Mouse (Mus musculus) ovary, adult 18-20 months (tissue): ENCODE measurements around the gene Topaz1.
"Not testable (repeated sequence)": the region's sequence is repeated elsewhere in the genome, so short reads cannot be mapped to it uniquely, and the experiment has no call there.

Experiments
- DNase-seq: peaks from one replicate; pipeline ENCODE4 v3.0.0; 2022; ENCODE audit warnings: low spot score, mixed read lengths

Gene Topaz1

DNA sequence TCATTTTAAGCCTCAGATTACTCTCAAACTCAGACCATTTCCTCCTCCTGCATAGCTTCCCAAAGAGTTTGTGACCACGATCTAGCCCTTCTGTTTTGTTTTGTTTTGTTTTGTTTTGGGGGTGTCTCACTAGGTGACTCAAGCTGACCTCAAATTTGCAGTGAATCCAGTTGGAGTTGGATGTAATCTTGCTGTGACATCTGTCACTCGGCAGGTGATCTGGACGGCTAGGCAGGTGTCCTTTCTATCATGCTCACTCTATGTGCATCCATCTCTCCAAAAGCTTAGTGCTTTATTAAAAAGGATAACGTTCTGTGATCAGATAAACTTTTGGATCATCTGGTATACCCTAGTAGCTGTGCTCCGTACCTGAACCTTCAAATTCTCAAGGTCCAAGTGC is 65.2 kb downstream of the Topaz1 start:
- no peak for DNase-seq

DNA sequence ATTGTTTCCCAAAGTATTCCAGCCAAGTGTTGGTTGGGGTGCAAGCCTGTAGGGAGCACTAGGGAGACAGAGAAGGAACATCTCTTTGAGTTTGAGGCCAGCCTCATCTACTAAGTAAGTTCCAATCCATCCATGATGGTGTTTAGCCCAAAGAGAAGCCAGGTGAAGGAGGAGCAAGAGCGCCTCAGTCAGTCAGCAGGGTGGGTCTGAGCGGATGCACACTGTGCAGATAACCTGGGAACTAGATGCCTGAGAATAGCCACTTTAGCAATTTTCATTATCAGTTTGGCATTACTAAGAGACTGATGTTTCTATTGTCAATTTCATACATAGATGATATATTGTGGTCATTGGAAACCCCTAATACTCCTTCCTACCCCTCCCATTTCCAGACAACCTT is 67.6 kb downstream of the Topaz1 start:
- no peak for DNase-seq

DNA sequence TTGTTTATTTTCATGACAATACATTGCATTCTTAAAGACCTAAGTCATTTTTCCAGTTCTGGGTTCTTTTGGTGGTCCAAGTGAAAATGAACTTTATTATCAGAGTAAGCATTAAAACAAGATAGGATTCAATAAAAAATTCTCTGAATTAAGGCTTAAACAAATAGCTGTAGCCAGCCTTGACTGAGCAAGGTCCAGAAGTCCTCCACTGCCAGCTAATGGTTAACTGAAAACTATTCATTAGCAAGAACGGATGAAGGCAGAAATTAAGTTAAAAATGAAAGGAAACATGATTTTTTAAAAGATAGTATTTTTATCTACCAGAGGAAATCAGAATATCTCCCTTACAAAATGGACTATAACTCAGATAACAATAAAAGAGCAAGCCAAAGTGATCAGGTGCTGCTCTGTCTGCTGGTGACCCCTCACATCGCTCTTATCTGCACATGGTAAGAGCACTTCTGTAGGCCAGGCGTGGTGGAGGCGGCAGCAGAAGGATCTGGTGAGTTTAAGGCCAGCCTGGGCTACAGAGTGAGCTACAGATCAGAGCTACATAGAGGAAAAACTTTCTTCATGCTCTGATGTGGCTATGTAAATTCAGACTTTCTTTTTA is 68.2 kb downstream of the Topaz1 start:
- DNase-seq, result no peak

DNA sequence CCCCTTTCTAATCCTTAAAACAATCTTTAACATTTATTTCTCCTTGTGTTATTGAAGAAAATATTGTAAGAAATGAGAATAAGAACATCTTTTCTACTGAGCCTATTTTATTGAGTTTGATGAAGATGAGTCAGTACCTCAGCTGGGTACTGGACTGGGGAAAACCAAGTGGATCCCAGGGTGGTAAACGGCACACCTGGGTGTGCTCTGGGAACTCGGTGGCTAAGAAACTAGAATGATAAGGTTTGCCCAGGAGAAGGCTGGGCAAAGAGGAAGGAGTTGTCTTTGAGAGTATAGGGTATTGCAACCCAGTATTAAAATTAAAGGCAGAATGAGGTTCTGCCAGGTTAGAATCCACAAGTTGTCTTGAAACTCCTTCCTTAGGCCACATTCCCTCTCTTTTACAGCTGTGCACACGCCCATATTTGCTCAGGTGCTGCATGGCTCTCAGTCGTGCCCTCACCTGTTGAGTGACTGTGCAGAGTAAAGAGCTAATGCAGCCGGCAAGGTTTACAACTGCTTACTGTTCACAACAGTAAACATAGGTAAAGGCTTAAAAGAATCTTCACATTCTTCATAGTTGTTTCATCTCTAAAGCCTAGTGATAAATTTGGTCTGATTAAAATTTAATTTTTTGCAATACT is 76.3 kb downstream of the Topaz1 start:
- no peak for DNase-seq

DNA sequence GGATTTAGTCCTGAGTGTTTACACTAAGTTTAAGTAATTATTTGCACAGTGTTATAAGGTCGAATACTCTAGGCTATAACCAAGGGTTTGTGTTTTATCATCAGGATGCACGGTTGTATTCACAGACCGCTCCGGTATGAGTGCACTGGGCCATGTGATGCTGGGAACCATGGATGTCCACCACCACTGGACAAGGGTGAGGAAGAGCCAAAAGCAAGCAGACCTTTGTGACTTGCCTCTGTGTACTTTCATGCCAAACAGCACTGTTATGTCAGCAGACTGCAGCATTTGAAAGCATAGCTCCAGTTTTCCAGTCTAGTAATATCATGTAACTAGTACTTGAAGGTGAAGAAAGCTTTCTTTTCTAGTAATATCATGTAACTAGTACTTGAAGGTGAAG is 79.6 kb downstream of the Topaz1 start:
- DNase-seq, result no peak

- DNase-seq, result no peak
These were observed 82.8 kb downstream of the Topaz1 start for GRCm38 (mm10) chr9:122829826-122830380.

- DNase-seq, result no peak
These were observed 89.0 kb downstream of the Topaz1 start for GRCm38 (mm10) chr9:122836126-122836525.

- DNase-seq, result peak; percentile 34
These were observed 89.6 kb downstream of the Topaz1 start for GRCm38 (mm10) chr9:122836790-122837189.

DNA sequence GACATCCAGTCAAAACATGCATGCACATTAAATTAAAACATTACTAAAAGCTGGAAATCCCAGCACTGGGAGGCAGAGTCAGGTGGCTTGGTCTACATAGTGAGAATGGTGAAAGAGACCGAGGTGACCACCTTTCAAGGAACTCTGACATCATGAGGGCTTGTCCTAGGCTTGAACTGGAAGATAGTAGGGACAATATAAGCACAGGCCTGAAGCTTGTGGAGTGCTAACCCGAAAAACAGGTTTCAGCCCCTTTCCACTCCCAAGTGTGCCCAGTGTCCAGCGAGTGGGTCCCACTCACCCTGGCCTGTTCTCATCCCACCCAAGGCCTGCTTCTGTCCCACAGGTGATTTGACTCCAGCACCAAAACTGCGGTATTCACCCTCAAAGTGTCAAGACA is 90.1 kb downstream of the Topaz1 start:
- no peak for DNase-seq

DNA sequence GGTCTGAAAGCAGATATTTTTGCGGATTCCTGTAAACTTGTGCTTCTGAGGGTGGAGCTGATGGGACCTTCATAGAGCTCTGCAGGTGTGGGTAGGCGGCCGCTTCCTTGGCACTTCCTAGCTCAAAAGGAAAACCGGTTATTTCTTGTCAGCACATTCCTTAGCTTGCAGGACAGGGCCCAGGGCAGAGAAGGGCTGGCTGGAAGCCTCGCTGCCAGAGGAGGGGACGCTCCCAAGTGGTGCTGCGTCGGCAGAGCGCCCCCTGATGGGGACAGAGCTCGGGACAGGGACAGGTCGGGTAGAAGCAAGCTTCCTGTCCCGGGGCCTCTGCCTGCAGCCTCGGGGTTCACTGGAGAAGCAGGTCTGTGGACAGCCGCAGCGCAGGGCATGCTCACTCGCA is 90.5 kb downstream of the Topaz1 start:
- peak; percentile 6 for DNase-seq

- no peak for DNase-seq
These were observed 96.6 kb downstream of the Topaz1 start, which contains the start of gene Gm35549 for GRCm38 (mm10) chr9:122843760-122844159. Gm35549 (minus strand) TSS chr9:122844035.

GRCm38 (mm10) chr9:122845621-122846020 is 98.5 kb downstream of the Topaz1 start:
- DNase-seq, result no peak

GRCm38 (mm10) chr9:122846156-122846555 is 99.0 kb downstream of the Topaz1 start:
- no peak for DNase-seq

- not testable (repeated sequence) for DNase-seq
These were observed 100.7 kb downstream of the Topaz1 start for GRCm38 (mm10) chr9:122847811-122848311.
